ENCODE assay signal across 29 mouse cellular contexts in genomic region chr12:71431116-71431515, GRCm38 (mm10).
DNase-seq lines count a peak whose midpoint lies in the region; ATAC-seq and TF ChIP-seq lines count a peak whose summit lies in the region.
"Had no signal": no experiment of that assay in that cellular context is flagged by ENCODE, and none has a peak within 500 bp of the region (broad histone marks: within the 10 kb centered on the region; RNA-seq: fewer than 3 reads in every experiment).

No protein-coding gene starts in this region.

- TF ChIP-seq CTCF in liver, postnatal 0 days (IDR thresholded peaks at IDR 0.05; ENCODE audit: low read depth): no peak

- DNase-seq in cerebellum, postnatal 4 days (ENCODE audit: low spot score in 2 of 2): no peak
- peak; percentile 83 for DNase-seq in cerebellum, adult 11 months
- DNase-seq in cerebellum, adult 9-10 months: peak; percentile 94
- peak; percentile 76 to 80 for DNase-seq in cerebellum, postnatal 36 days
- no peak for DNase-seq in liver, postnatal 0 days
- DNase-seq in urinary bladder, adult 18-20 months (ENCODE audit: low spot score in 2 of 2): no peak
- DNase-seq: adrenal gland, adult 2 months; adrenal gland, postnatal 36 days; heart, adult 2 months; kidney, adult 2 months; kidney, postnatal 36 days; layer of hippocampus, postnatal 36 days; liver; right cerebral cortex, adult 18-20 months; thymus, postnatal 4 days had no signal

- no peak overlapping the region for H3K9ac ChIP-seq in liver, postnatal 0 days (replicated peaks)
- H3K9ac ChIP-seq: forebrain, embryonic 13.5 days; heart, embryonic 12.5 days; intestine, embryonic 15.5 days; liver, embryonic 14.5 days; lung, embryonic 15.5 days; midbrain, embryonic 15.5 days; neural tube, embryonic 12.5 days had no signal

- no peaks in the 10 kb centered on the region for H3K27me3 ChIP-seq in liver, postnatal 0 days (ENCODE audit: insufficient read depth, low read length)
- H3K27me3 ChIP-seq: CH12.LX; forebrain, embryonic 13.5 days; heart, embryonic 12.5 days; intestine, embryonic 15.5 days; midbrain, embryonic 15.5 days; neural tube, embryonic 12.5 days had no signal

- no peak overlapping the region for H3K27ac ChIP-seq in liver, postnatal 0 days (ENCODE audit: low read depth)
- H3K27ac ChIP-seq: forebrain, embryonic 13.5 days; heart, adult 2 months; intestine, embryonic 15.5 days; liver, embryonic 14.5 days; lung, embryonic 15.5 days; midbrain, embryonic 10.5 days; midbrain, embryonic 15.5 days; neural tube, embryonic 12.5 days had no signal

- WGBS in liver, postnatal 0 days (ENCODE audit: insufficient replicate concordance): 78% methylated on average over 8 of the region's 8 CpGs

- no peaks in the 10 kb centered on the region for H3K9me3 ChIP-seq in liver, postnatal 0 days (ENCODE audit: low read length)
- H3K9me3 ChIP-seq: forebrain, embryonic 13.5 days; heart, embryonic 12.5 days; intestine, embryonic 15.5 days; lung, embryonic 15.5 days; midbrain, embryonic 10.5 days; midbrain, embryonic 15.5 days; neural tube, embryonic 12.5 days had no signal

- H3K4me1 ChIP-seq in liver, postnatal 0 days (ENCODE audit: insufficient read depth): no peaks in the 10 kb centered on the region

- H3K4me2 ChIP-seq in liver, postnatal 0 days (ENCODE audit: low read depth, low read length): no peak overlapping the region
- H3K4me2 ChIP-seq: forebrain, embryonic 13.5 days; heart, embryonic 12.5 days; intestine, embryonic 15.5 days; lung, embryonic 15.5 days; midbrain, embryonic 15.5 days; neural tube, embryonic 12.5 days had no signal

- H3K36me3 ChIP-seq in liver, postnatal 0 days (replicated peaks; ENCODE audit: insufficient read depth, low read length): no peaks in the 10 kb centered on the region
- H3K36me3 ChIP-seq: heart, embryonic 12.5 days; intestine, embryonic 15.5 days; lung, embryonic 15.5 days; midbrain, embryonic 10.5 days; midbrain, embryonic 15.5 days; neural tube, embryonic 12.5 days had no signal

- no peak overlapping the region for H3K4me3 ChIP-seq in liver, postnatal 0 days (ENCODE audit: low read depth, low read length)
- H3K4me3 ChIP-seq: forebrain, embryonic 13.5 days; heart, adult 2 months; heart, embryonic 12.5 days; intestine, embryonic 15.5 days; lung, embryonic 15.5 days; midbrain, embryonic 10.5 days; midbrain, embryonic 15.5 days; myocyte; neural tube, embryonic 12.5 days had no signal

- TF ChIP-seq EP300 in liver, postnatal 0 days (IDR thresholded peaks at IDR 0.05; ENCODE audit: low read depth): no peak

- peak; percentile 91 for ATAC-seq in cerebellum, adult (ENCODE audit: insufficient number of reproducible peaks, low FRiP score, low TSS enrichment)
- ATAC-seq in liver, postnatal 0 days: no peak
- no peak for ATAC-seq in frontal cortex, adult (ENCODE audit: low TSS enrichment)
- ATAC-seq: activated CD4-positive, CD25-positive, alpha-beta regulatory T cell, adult 4 months; forebrain, embryonic 13.5 days; hindbrain, embryonic 16.5 days; intestine, embryonic 15.5 days; midbrain, embryonic 15.5 days had no signal

Comparison
In these comparisons a context has a peak if more than half of its experiments do, and no peak if none do; other contexts are left out.
1. DNase-seq: peak in cerebellum, adult 11 months (single experiment), cerebellum, adult 9-10 months (single experiment) and cerebellum, postnatal 36 days (2 of 2); none in cerebellum, postnatal 4 days (0 of 2), liver, postnatal 0 days (single experiment) and urinary bladder, adult 18-20 months (0 of 2).